Mouse (Mus musculus): ENCODE data around the gene Anks6.
A peak's percentile ranks its signal among the peaks of the same experiment; 100 is the strongest.

Gene Anks6

GRCm38 (mm10) chr4:47046974-47047373 lies 10.3 kb downstream of the Anks6 start:
- DNase-seq (ENCODE audit: low spot score), result no peak

- DNase-seq (ENCODE audit: low spot score), result no peak
These were observed 13.4 kb downstream of the Anks6 start for GRCm38 (mm10) chr4:47043866-47044265.

- no peak for DNase-seq (ENCODE audit: low spot score)
These were observed 17.6 kb downstream of the Anks6 start for GRCm38 (mm10) chr4:47039586-47039985.

- DNase-seq (ENCODE audit: low spot score), result peak; percentile 63
These were observed 19.9 kb downstream of the Anks6 start for GRCm38 (mm10) chr4:47037321-47037657.

- no peak for DNase-seq (ENCODE audit: low spot score)
These were observed 20.5 kb downstream of the Anks6 start for GRCm38 (mm10) chr4:47036486-47037320.

GRCm38 (mm10) chr4:47035536-47035935 lies 21.7 kb downstream of the Anks6 start:
- no peak for DNase-seq (ENCODE audit: low spot score)

GRCm38 (mm10) chr4:47032171-47032570 lies 25.1 kb downstream of the Anks6 start:
- DNase-seq (ENCODE audit: low spot score), result no peak

- DNase-seq (ENCODE audit: low spot score), result no peak
These were observed 28.4 kb downstream of the Anks6 start for GRCm38 (mm10) chr4:47028791-47029190.

- no peak for DNase-seq (ENCODE audit: low spot score)
These were observed 33.3 kb downstream of the Anks6 start for GRCm38 (mm10) chr4:47023949-47024348.

GRCm38 (mm10) chr4:47022804-47023603 lies 34.2 kb downstream of the Anks6 start:
- DNase-seq (ENCODE audit: low spot score), result no peak

- DNase-seq (ENCODE audit: low spot score), result peak; percentile 42
These were observed 36.7 kb downstream of the Anks6 start for GRCm38 (mm10) chr4:47020563-47020962.

GRCm38 (mm10) chr4:47015156-47015555 lies 42.1 kb downstream of the Anks6 start:
- DNase-seq (ENCODE audit: low spot score), result peak; percentile 5

GRCm38 (mm10) chr4:47012476-47012875 lies 44.8 kb downstream of the Anks6 start:
- no peak for DNase-seq (ENCODE audit: low spot score)

- peak; percentile 76 for DNase-seq (ENCODE audit: low spot score)
These were observed 46.6 kb downstream of the Anks6 start for GRCm38 (mm10) chr4:47010400-47011231.

- no peak for DNase-seq (ENCODE audit: low spot score)
These were observed 56.4 kb downstream of the Anks6 start for GRCm38 (mm10) chr4:47000626-47001395.

GRCm38 (mm10) chr4:46997969-46998368 lies 59.3 kb downstream of the Anks6 start:
- no peak for DNase-seq (ENCODE audit: low spot score)

- no peak for DNase-seq (ENCODE audit: low spot score)
These were observed 64.3 kb downstream of the Anks6 start for GRCm38 (mm10) chr4:46992827-46993473.

- no peak for DNase-seq (ENCODE audit: low spot score)
These were observed 65.3 kb downstream of the Anks6 start for GRCm38 (mm10) chr4:46991959-46992316.

- no peak for DNase-seq (ENCODE audit: low spot score)
These were observed 65.9 kb downstream of the Anks6 start, which contains the start of gene Gabbr2 for GRCm38 (mm10) chr4:46991016-46991958. Gene Gabbr2, minus strand, starts transcription at chr4:46991873.
